Mouse (Mus musculus) ES-E14 (cell line): ENCODE results near the gene Esp23. TPM values are rescaled to one million over a fixed set of nuclear protein-coding genes. Genes with fewer than 3 reads are reported as not detected.
"Not testable (repeated sequence)": the region's sequence is repeated elsewhere in the genome, so short reads cannot be mapped to it uniquely, and the experiment has no call there.

Experiments used
- DNase-seq: peaks from one replicate; pipeline ENCODE4 v3.0.0-alpha.2; 2013; ENCODE audit warnings: low read depth, low spot score
- H3K27ac ChIP-seq: 2 replicates; pipeline ENCODE4 v1.5.1; 2012; ENCODE audit warnings: low read depth, mild to moderate bottlenecking, low read length, moderate library complexity, mixed read lengths; ENCODE audit not compliant: poor library complexity, insufficient read depth, severe bottlenecking
- H3K36me3 ChIP-seq: 2 replicates; pipeline ENCODE4 v1.6.1; 2012; ENCODE audit warnings: mild to moderate bottlenecking, low read length, moderate library complexity, mixed read lengths; ENCODE audit not compliant: control insufficient read depth, poor library complexity, insufficient read depth, severe bottlenecking
- H3K4me1 ChIP-seq, 2 experiments: fragments of 150-350 bp in 1 of 2; sonication (generic) in 1 of 2; 2 replicates each; pipeline ENCODE4 v1.6.1; 2012; ENCODE audit warnings: low read length in 2 of 2, mild to moderate bottlenecking in 1 of 2, mixed read lengths in 1 of 2; ENCODE audit not compliant: control insufficient read depth in 2 of 2, insufficient read depth in 2 of 2, poor library complexity in 1 of 2
- H3K4me3 ChIP-seq, 2 experiments: fragments of 150-350 bp in 1 of 2; sonication (generic) in 1 of 2; 2 replicates each; pipeline ENCODE4 v1.5.1; 2012; ENCODE audit warnings: low read length in 2 of 2, low read depth in 1 of 2, mild to moderate bottlenecking in 1 of 2, mixed read lengths in 1 of 2; ENCODE audit not compliant: insufficient read depth in 1 of 2, poor library complexity in 1 of 2, severe bottlenecking in 1 of 2
- H3K9ac ChIP-seq: 2 replicates; pipeline ENCODE4 v1.6.1; 2012; ENCODE audit warnings: low read depth, mild to moderate bottlenecking, low read length, mixed read lengths; ENCODE audit not compliant: poor library complexity, insufficient read depth, severe bottlenecking
- H3K9me3 ChIP-seq: fragments of 150-350 bp; sonication (generic); 2 replicates; pipeline ENCODE4 v1.6.1; 2012; ENCODE audit warnings: low read depth, mild to moderate bottlenecking, low read length; ENCODE audit not compliant: control insufficient read depth, insufficient read depth
- CHD2 ChIP-seq: IDR thresholded peaks from 2 replicates; pipeline ENCODE4 v1.6.1; 2014; ENCODE audit warnings: mild to moderate bottlenecking, low read depth, low read length, inconsistent platforms
- HCFC1 ChIP-seq: IDR thresholded peaks from 2 replicates; pipeline ENCODE4 v1.6.1; 2012; ENCODE audit warnings: low read length, inconsistent platforms, borderline replicate concordance; ENCODE audit not compliant: insufficient read depth
- MAFK ChIP-seq: IDR thresholded peaks from 2 replicates; pipeline ENCODE4 v1.6.1; 2014; ENCODE audit warnings: mild to moderate bottlenecking, low read depth, low read length, inconsistent platforms; ENCODE audit not compliant: insufficient read depth
- ZC3H11A ChIP-seq: IDR thresholded peaks from 2 replicates; pipeline ENCODE4 v1.6.1; 2012; ENCODE audit warnings: low read depth, mild to moderate bottlenecking, inconsistent platforms, low read length, borderline replicate concordance
- ZNF384 ChIP-seq: IDR thresholded peaks from 2 replicates; pipeline ENCODE4 v1.6.1; 2012; ENCODE audit warnings: low read depth, low read length, inconsistent platforms
- in situ Hi-C, 2 experiments: fragments of 600-800 bp; cut with MboI; formaldehyde crosslinking; loops; one replicate each; pipeline ENCODE4 v1.15.1; 2025; ENCODE audit warnings: low sequenced_read_pairs in 2 of 2, inconsistent platforms in 1 of 2; ENCODE audit not compliant: unreplicated experiment in 2 of 2
- total RNA-seq: library from RNA; depleted of rRNA; stranded (reverse); fragments of 300-350 nt; gene quantifications from 2 replicates; pipeline ENCODE4 v1.2.3, GENCODE M21; 2012; rRNA removed

Esp23 gene
- total RNA-seq, result not detected in 2 replicates

DNA sequence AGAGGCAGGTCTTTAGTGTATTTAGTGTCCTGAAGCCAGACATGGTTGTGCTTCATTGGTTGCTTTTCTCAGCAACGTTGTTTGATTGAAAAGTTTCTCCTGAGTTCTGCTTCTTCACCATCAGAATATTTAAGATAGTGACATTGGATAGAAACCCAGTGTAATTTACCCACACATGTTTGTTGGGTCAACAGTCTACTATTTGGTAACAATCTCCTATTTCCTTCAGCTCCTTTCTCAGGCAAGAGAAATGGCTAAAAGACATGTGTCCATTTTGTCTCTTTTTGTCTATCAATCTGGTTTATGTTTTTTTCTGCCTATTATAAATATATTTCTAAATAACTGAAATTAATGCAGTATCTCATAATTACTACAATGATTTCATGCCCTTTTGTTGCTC lies at the start of gene Esp23:
TSS of gene Esp23 (minus strand) at position 101 of the 400 bp plus-strand sequence.
- H3K9ac ChIP-seq, result no peak within 1 kb of the TSS
- H3K4me3 ChIP-seq, result no peak within 1 kb of the TSS
- no peaks in the 10 kb centered on the region for H3K4me1 ChIP-seq
- no peak within 1 kb of the TSS for H3K27ac ChIP-seq
- no peaks in the 10 kb centered on the region for H3K36me3 ChIP-seq
- in situ Hi-C loops, result no loop called here
- H3K9me3 ChIP-seq, result no peaks in the 10 kb centered on the region
- no peak for TF ChIP-seq HCFC1
- no peak for TF ChIP-seq MAFK
- TF ChIP-seq ZC3H11A, result no peak
- no peak for TF ChIP-seq CHD2
- TF ChIP-seq ZNF384, result no peak
- DNase-seq, result no peak

- H3K4me3 ChIP-seq, H3K4me1 ChIP-seq, H3K36me3 ChIP-seq, H3K9ac ChIP-seq, in situ Hi-C loops, H3K27ac ChIP-seq, H3K9me3 ChIP-seq: not testable (repeated sequence)
- DNase-seq, result peak; percentile 51
- 0 out of 2 replicates have a peak, but pooled peaks have one; percentile 35 for TF ChIP-seq ZNF384
Measured at GRCm38 (mm10) chr17:39107126-39107525, 30.3 kb upstream of the Esp23 start.

DNA sequence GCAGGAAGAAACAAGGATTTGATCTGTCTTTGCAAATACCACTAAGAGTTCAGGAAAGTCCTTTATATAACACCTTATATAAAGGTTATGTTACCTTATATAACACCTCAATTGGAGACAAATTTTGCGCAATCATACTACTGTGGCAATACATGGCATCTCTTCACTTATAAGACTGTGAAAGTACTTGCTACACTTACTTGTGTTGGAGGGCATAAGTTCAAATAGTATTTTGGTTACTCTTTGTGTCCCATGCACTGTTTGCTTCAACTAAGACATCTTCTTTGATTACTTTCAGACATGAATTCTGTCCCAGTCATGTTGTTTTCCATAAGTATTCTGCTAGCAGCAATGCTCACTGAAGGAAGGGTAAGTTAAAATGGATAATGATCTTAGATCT lies 18.2 kb upstream of the Esp23 start, which contains the start of gene Esp22:
TSS of gene Esp22 (plus strand) at position 301 of the 400 bp plus-strand sequence.
- in situ Hi-C loops, result no loop called here
- no peak for DNase-seq

DNA sequence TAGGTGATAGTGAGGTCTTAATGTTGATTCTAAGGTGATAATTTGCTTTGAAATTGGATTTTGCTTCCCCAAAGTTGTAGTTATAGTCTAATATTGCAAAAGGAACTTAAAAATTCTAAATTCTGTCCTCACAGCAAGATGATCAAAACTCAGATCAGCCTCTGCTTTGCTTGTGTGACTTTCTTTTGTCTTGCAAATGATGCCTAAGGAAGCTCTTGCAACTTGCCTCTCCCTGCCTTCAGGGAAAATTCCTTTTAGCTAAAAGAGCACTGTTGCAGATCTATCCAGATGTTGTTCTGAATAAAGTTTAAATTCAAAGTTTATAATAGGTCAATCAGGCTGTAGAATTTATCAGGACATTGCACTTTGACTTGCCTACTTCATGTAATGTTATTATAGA lies 13.2 kb downstream of the Esp23 start:
- in situ Hi-C loops, result no loop called here

More for the DNA sequence above, 18.2 kb upstream of the Esp23 start, which contains the start of gene Esp22:
- no peak for TF ChIP-seq CHD2
- TF ChIP-seq HCFC1, result no peak
- no peak for TF ChIP-seq MAFK
- no peak for TF ChIP-seq ZNF384
- no peak for TF ChIP-seq ZC3H11A
- no peak within 1 kb of the TSS for H3K27ac ChIP-seq
- H3K4me1 ChIP-seq, result no peaks in the 10 kb centered on the region
- no peaks in the 10 kb centered on the region for H3K36me3 ChIP-seq
- H3K9ac ChIP-seq, result no peak within 1 kb of the TSS
- no peak within 1 kb of the TSS for H3K4me3 ChIP-seq
- H3K9me3 ChIP-seq, result no peaks in the 10 kb centered on the region

GRCm38 (mm10) chr17:39043241-39043640 lies 33.6 kb downstream of the Esp23 start, which contains the start of gene Gm21903:
Gm21903 (minus strand) TSS chr17:39043341.
- Histone ChIP-seq H3K27ac (no peak within 1 kb of the TSS), H3K4me3 (no peak within 1 kb of the TSS), H3K9ac (no peak within 1 kb of the TSS), H3K9me3 (no peaks in the 10 kb centered on the region), H3K4me1 (no peaks in the 10 kb centered on the region), H3K36me3 (no peaks in the 10 kb centered on the region)
- in situ Hi-C loops, result no loop called here
- TF ChIP-seq CHD2, result no peak
- no peak for TF ChIP-seq HCFC1
- no peak for TF ChIP-seq MAFK
- no peak for TF ChIP-seq ZNF384
- TF ChIP-seq ZC3H11A, result no peak
- DNase-seq, result no peak

More for the DNA sequence above, 13.2 kb downstream of the Esp23 start:
- Histone ChIP-seq H3K9me3 (no peaks in the 10 kb centered on the region), H3K4me1 (no peaks in the 10 kb centered on the region), H3K27ac (no peak overlapping the region), H3K9ac (no peak overlapping the region), H3K36me3 (no peaks in the 10 kb centered on the region), H3K4me3 (no peak overlapping the region)
- TF ChIP-seq ZC3H11A (no peak), MAFK (no peak), HCFC1 (no peak), ZNF384 (no peak), CHD2 (no peak)
- DNase-seq, result peak; percentile 9

DNA sequence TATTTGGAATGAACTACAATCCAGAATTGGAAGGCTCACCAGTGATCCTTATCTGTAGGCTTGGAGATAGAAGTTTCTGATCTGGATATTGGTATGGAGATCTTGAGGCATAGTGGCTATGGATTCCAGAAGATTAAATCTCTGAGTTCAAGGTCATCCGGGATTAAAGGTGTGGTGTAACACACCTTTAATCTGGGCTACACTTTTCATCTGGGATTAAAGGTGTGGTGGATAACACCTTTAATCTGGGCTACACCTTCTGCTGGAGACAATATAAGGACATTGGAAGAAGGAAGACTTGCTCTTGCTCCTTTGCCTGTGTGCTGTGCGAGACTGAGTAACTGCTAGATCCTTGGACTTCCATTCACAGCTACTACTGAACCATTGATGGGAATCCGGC lies 40.4 kb downstream of the Esp23 start, which contains the start of gene Esp24:
TSS of gene Esp24 (plus strand) at position 301 of the 400 bp plus-strand sequence.
- H3K4me1 ChIP-seq, H3K36me3 ChIP-seq, in situ Hi-C loops, DNase-seq, H3K9ac ChIP-seq, H3K9me3 ChIP-seq, H3K4me3 ChIP-seq, H3K27ac ChIP-seq: not testable (repeated sequence)
